Mouse (Mus musculus) limb, embryonic 11.5 days (tissue): ENCODE measurements around the gene Grm4. TPM values are rescaled to one million over a fixed set of nuclear protein-coding genes. Genes with fewer than 3 reads are reported as not detected.

Experiments
- ATAC-seq: fragments of 200-750 bp; cut with Nextera tagmentation; 2 replicates; pipeline ENCODE4 v1.8.0; 2017; ENCODE audit warnings: low read depth; ENCODE audit not compliant: insufficient number of reproducible peaks, low FRiP score, low TSS enrichment
- DNase-seq: peaks from one replicate; pipeline ENCODE4 v3.0.0-alpha.2; 2015; ENCODE audit warnings: low spot score
- H3K27ac ChIP-seq: fragments of 300-500 bp; sonication (generic); replicated peaks from 2 replicates; pipeline ENCODE4 v1.5.1; 2014; ENCODE audit warnings: low read depth, mild to moderate bottlenecking, low read length
- H3K27me3 ChIP-seq: fragments of 300-500 bp; sonication (generic); 2 replicates; pipeline ENCODE4 v1.6.1; 2014; ENCODE audit warnings: mild to moderate bottlenecking, low read length, mixed read lengths; ENCODE audit not compliant: control insufficient read depth, insufficient read depth
- H3K36me3 ChIP-seq: fragments of 300-500 bp; sonication (generic); 2 replicates; pipeline ENCODE4 v1.6.1; 2014; ENCODE audit warnings: mild to moderate bottlenecking, low read length, moderate library complexity, mixed read lengths; ENCODE audit not compliant: control insufficient read depth, insufficient read depth
- H3K4me1 ChIP-seq: fragments of 300-500 bp; sonication (generic); 2 replicates; pipeline ENCODE4 v1.6.1; 2014; ENCODE audit warnings: low read length, mixed read lengths; ENCODE audit not compliant: control insufficient read depth, insufficient read depth
- H3K4me2 ChIP-seq: fragments of 300-500 bp; sonication (generic); 2 replicates; pipeline ENCODE4 v1.6.1; 2014; ENCODE audit warnings: low read depth, mild to moderate bottlenecking, moderate library complexity; ENCODE audit not compliant: severe bottlenecking
- H3K4me3 ChIP-seq: fragments of 300-500 bp; sonication (generic); 2 replicates; pipeline ENCODE4 v1.5.1; 2014; ENCODE audit warnings: low read depth, low read length
- H3K9ac ChIP-seq: fragments of 300-500 bp; sonication (generic); 2 replicates; pipeline ENCODE4 v1.6.1; 2014; ENCODE audit warnings: mild to moderate bottlenecking, low read length
- H3K9me3 ChIP-seq: fragments of 300-500 bp; sonication (generic); 2 replicates; pipeline ENCODE4 v1.6.1; 2016; ENCODE audit warnings: low read length; ENCODE audit not compliant: control insufficient read depth
- WGBS: fragments of 180-500 bp; shearing (Covaris S2); extraction: QIAGEN DNeasy Blood & Tissue Kit; methylation state at CpG from one replicate; pipeline ENCODE4 v1.1.7; 2014; 5-methylcytosine and 5-hydroxymethylcytosine counted together
- polyA plus RNA-seq: library from polyadenylated mRNA; unstranded; fragments of >200 nt; fragmentation: Nextera tagmentation; extraction: Ambion mirVana; gene quantifications from 2 replicates; pipeline ENCODE4 v1.2.1, GENCODE M21; 2014

The Grm4 gene
- polyA plus RNA-seq, 1 experiment from 2014 or later: 0.23 TPM

DNA sequence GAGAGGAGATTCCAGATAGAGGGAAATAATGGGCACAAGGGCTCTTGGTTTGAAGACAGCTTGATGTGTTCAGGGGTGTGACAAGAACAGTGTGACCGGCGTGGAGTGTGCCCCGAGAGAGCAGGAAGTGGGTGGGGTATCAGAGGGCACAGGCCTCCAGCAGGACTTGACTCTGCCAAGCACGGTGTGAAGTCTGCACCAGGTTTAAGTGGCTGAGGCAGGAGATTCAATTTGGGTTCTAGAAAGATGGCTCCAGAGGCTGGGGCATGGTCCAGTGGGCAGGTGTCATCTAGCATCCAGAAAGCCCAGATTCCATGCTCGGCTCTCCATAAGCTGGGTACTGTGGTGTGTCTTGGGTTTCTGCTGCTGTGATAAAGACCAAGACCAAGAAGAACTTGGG is 23.4 kb downstream of the Grm4 start:
- H3K4me1 ChIP-seq: peaks cover 20% of the 10 kb centered on the region
- peaks cover 7% of the 10 kb centered on the region for H3K27me3 ChIP-seq
- WGBS: 76% methylated on average over 5 of the region's 5 CpGs

DNA sequence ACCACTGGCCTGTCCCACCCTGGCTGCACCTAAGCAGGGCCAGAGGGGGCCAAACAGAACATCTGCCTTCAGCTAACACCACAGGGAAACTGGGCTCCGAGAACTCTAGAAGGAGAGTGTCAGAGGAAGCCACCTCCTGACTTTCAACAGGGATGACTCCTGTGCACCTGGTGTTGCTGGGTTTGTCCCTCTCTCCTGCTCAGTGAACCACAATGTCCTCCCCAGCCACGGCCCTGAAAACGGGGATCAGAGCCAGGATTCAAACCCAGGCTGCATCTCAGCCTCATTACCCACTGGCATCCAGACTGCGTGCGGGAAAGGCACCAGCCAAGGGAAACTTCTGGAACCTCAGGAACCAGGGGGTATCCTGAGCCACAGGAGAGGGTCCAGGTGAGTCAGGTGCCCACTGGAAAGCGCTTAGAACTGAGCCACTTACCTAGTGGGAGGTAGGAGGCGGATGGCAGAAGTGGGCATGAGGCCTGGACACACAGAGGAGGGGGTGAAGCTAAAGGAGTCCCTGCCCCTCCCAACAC is 26.1 kb downstream of the Grm4 start:
- no peak overlapping the region for H3K4me3 ChIP-seq
- no peaks in the 10 kb centered on the region for H3K36me3 ChIP-seq
- no peaks in the 10 kb centered on the region for H3K27me3 ChIP-seq
- peaks cover 4% of the 10 kb centered on the region; the same call in 1 of the 2 replicates for H3K4me1 ChIP-seq
- no peak for ATAC-seq
- H3K9me3 ChIP-seq: no peaks in the 10 kb centered on the region
- WGBS: 72% methylated on average over 7 of the region's 7 CpGs
- no peak overlapping the region for H3K9ac ChIP-seq
- DNase-seq: no peak
- no peak overlapping the region for H3K4me2 ChIP-seq
- no peak overlapping the region for H3K27ac ChIP-seq

More for the DNA sequence above, 23.4 kb downstream of the Grm4 start:
- Histone ChIP-seq H3K4me3 (no peak overlapping the region), H3K9ac (no peak overlapping the region), H3K27ac (no peak overlapping the region), H3K4me2 (no peak overlapping the region), H3K9me3 (no peaks in the 10 kb centered on the region), H3K36me3 (no peaks in the 10 kb centered on the region)
- no peak for ATAC-seq
- no peak for DNase-seq

DNA sequence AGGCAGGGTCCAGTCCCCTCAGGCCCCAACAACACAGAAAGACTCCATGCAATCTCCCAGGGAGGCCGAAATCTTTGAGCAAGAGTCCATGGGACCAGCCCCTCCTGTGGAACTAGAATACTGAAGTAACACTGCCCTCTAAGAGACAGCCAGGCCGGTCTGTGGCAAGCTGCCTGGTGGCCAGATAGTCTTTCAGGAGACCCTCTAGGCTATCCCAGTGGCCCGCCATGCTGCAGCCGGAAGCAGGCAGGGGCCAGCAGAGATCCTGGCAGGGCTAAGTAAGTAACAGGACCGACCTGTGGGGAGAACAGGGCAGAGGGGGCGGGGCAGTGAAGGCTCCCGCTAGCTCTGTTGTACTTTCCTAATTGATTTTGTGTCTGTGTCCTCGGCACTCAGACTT is 27.2 kb downstream of the Grm4 start:
- WGBS: 30% methylated on average over 8 of the region's 8 CpGs
- no peak for ATAC-seq
- H3K27ac ChIP-seq: no peak overlapping the region
- no peaks in the 10 kb centered on the region for H3K9me3 ChIP-seq
- no peak overlapping the region for H3K9ac ChIP-seq
- H3K4me2 ChIP-seq: no peak overlapping the region
- no peaks in the 10 kb centered on the region for H3K36me3 ChIP-seq
- no peak overlapping the region for H3K4me3 ChIP-seq
- H3K4me1 ChIP-seq: peaks cover 4% of the 10 kb centered on the region; the same call in 1 of the 2 replicates
- no peaks in the 10 kb centered on the region for H3K27me3 ChIP-seq
- DNase-seq: no peak

DNA sequence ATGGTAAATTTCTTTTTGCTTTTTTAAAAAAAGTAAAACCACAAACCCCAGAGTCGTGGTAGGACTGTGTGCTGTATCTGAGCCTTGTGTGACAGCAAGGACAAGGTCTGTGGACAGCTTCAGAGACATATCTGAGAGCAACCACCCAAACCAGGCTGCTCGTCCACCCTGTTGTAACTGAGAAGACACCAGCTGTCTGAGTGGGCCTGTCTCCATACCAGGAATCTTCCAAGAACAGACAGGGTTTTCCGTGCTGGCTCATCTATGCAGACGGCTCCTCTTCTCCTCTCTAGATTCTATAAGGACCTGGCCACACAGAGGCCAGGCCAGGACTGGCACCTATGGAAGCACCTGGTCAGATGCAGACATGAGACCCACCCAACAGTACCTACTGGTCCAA is 27.8 kb downstream of the Grm4 start:
- no peak overlapping the region for H3K9ac ChIP-seq
- H3K9me3 ChIP-seq: no peaks in the 10 kb centered on the region
- no peak overlapping the region for H3K4me2 ChIP-seq
- H3K27ac ChIP-seq: no peak overlapping the region
- DNase-seq (no peak), ATAC-seq (no peak)
- peaks cover 4% of the 10 kb centered on the region; the same call in 1 of the 2 replicates for H3K4me1 ChIP-seq
- 90% methylated on average over 4 of the region's 4 CpGs for WGBS
- H3K4me3 ChIP-seq: no peak overlapping the region
- no peaks in the 10 kb centered on the region for H3K36me3 ChIP-seq
- no peaks in the 10 kb centered on the region for H3K27me3 ChIP-seq

DNA sequence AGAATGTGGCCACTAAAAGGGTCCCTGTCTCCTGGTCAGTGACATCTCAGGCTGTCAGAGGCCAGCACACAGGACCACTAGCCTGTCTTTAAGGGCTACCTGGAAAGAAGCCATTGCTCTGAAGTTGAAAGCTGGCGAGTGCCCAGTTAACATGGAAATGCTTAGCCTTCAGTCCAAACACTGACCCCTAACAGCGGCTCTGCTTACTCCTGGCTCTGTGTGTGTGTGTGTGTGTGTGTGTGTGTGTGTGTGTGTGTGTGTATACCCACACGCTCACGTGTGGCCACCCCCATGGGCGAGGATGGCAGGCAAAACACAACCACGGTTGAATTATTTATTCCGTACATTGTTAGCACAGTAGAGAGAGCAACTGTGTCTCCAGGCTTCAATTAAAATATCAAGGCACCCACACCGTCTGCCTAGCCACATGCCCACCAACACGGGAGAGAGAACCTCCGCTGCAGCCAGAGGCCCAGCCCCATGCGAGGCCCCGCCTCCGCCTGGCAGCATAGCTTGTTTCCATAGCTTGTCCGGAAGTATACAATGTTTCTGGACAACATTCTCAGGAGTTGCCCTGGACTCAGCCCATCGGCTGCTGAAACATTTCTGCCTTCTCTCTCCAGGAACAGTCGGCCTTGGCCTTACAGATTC is 32.9 kb downstream of the Grm4 start:
- no peak for ATAC-seq

DNA sequence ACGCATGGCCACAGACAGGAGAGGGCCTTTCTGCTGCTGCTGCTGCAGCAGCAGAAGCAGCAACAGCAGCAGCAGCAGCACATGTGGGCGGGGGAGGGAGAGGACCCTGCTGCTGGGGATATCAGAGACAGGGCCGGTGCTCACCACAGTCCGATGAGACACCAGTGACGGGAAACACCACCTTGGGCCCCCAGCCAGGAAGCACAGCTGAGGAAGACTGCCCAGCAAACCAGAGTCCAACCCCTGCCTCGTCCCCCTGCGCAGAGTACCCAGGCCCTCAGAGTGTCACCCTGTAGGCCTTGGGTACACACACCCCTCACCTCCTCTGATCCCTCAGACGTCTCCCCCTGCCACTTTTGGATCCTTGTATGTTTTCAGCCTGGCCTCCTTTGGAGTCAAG is 35.3 kb downstream of the Grm4 start:
- no peaks in the 10 kb centered on the region for H3K27me3 ChIP-seq
- H3K4me2 ChIP-seq: no peak overlapping the region
- no peak overlapping the region for H3K9ac ChIP-seq
- H3K9me3 ChIP-seq: no peaks in the 10 kb centered on the region
- no peaks in the 10 kb centered on the region for H3K36me3 ChIP-seq
- 32% methylated on average over 8 of the region's 8 CpGs for whole genome bisulfite sequencing
- H3K4me3 ChIP-seq: no peak overlapping the region
- peaks cover 4% of the 10 kb centered on the region; the same call in 1 of the 2 replicates for H3K4me1 ChIP-seq
- no peak for DNase-seq
- ATAC-seq: no peak
- no peak overlapping the region for H3K27ac ChIP-seq

More for the DNA sequence above, 32.9 kb downstream of the Grm4 start:
- H3K27ac ChIP-seq: no peak overlapping the region
- WGBS: 80% methylated on average over 16 of the region's 16 CpGs
- DNase-seq: no peak
- no peak overlapping the region for H3K4me2 ChIP-seq
- no peaks in the 10 kb centered on the region for H3K9me3 ChIP-seq
- H3K27me3 ChIP-seq: no peaks in the 10 kb centered on the region
- no peaks in the 10 kb centered on the region for H3K36me3 ChIP-seq
- H3K4me1 ChIP-seq: 0 out of 2 replicates have a peak, but pooled peaks cover 3% of the 10 kb centered on the region
- no peak overlapping the region for H3K4me3 ChIP-seq
- H3K9ac ChIP-seq: no peak overlapping the region

DNA sequence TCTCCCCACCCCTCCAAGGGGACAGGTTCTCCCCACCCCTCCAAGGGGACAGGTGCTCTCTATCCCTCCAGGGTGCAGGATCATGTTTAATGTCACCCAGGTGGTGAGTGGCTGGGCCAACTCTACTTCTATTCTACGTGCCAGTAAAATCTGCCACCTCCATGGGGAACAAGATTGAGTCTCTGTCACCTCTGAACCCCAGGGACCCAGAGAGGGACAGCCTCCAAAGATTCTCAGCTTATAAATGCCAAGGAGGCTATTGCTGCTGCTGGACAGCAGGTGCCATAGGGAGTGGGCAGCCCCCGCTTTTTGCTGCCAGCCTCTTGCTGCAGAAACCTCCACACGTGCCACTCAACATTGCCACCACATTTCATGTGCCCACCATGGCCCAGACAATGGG is 37.6 kb downstream of the Grm4 start:
- Histone ChIP-seq H3K4me3 (no peak overlapping the region), H3K27ac (no peak overlapping the region), H3K9ac (no peak overlapping the region), H3K4me2 (no peak overlapping the region), H3K4me1 (peaks cover 14% of the 10 kb centered on the region), H3K36me3 (no peaks in the 10 kb centered on the region), H3K9me3 (no peaks in the 10 kb centered on the region), H3K27me3 (no peaks in the 10 kb centered on the region)
- 76% methylated on average over 3 of the region's 3 CpGs for WGBS
- ATAC-seq: no peak
- DNase-seq: no peak

DNA sequence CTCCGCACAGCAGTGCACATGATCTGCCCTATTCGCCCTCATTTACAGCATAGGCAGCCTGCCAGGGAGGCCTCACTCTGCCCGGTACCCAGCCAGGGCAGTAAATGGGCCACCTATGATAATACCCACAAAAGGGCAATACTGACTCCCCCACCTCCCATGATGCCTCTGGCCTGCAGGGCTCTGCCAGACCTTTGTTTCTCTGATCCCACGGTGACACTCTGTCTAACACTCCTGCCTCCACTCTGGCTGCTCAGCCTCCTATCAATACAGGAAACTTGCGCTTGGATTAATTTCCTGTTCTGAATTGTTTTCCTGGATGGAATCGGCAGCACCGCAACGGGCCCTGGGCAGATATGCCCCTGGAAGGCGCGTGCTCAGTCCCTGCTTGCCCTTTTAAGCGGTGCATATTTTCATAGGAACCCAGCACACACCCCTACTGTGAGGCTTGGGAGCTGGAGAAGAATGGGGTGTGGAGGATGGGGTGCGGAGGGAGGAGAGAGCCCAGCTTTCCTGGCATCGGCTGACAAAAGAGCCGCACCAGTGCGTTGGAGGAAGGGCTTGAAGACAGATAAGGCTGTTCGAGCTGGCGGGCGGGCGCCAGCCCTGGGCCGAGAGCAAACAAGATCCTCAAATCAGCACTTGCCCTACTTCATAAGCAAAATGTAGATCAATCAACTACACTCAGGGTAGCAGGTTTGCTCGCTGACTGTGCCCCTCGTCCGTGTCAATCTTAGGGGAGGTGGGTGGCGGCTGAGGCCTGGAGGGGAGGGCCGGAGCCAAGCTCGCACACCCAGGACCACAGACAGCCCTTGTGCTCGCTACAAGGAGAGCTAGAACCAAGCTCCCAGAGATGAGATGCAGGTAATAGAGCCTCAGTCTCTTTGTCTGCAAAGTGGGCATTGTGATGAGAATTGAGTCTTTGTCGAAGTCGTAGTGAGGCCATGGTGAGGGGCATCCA is 40.8 kb downstream of the Grm4 start:
- ATAC-seq (no peak), DNase-seq (no peak)
- Histone ChIP-seq H3K4me3 (no peak overlapping the region), H3K4me1 (peaks cover 14% of the 10 kb centered on the region), H3K9ac (no peak overlapping the region), H3K27me3 (no peaks in the 10 kb centered on the region), H3K4me2 (no peak overlapping the region), H3K9me3 (no peaks in the 10 kb centered on the region), H3K36me3 (no peaks in the 10 kb centered on the region), H3K27ac (no peak overlapping the region)
- 59% methylated on average over 29 of the region's 29 CpGs for WGBS
